In genomic region chr1:38334206-38334605, GRCm38 (mm10) we compare ENCODE assay signal across 8 mouse cellular contexts.
DNase-seq lines count a peak whose midpoint lies in the region; ATAC-seq and TF ChIP-seq lines count a peak whose summit lies in the region.

No protein-coding gene starts in this region.

- H3K4me1 ChIP-seq in heart, embryonic 12.5 days (replicated peaks): peaks cover 5% of the 10 kb centered on the region

- TF ChIP-seq CTCF in brain, embryonic 14.5 days (IDR thresholded peaks at IDR 0.05; ENCODE audit: borderline replicate concordance, extremely low read depth, insufficient read depth, insufficient read length): no peak
- TF ChIP-seq CTCF in gastrocnemius, adult 2 months (IDR thresholded peaks at IDR 0.05): no peak

- DNase-seq in heart, adult 11 months: peak; percentile 87
- DNase-seq in brain, embryonic 14.5 days (ENCODE audit: low read depth): peak; percentile 73
- peak; percentile 71 for DNase-seq in gastrocnemius, adult 2 months
- DNase-seq in left cerebral cortex, postnatal 4 days: peak; percentile 77
- no peak for DNase-seq in thymus, postnatal 10 days (ENCODE audit: low spot score in 2 of 2)
- DNase-seq in embryo, embryonic 10 days (ENCODE audit: low spot score): no peak
- DNase-seq in embryo, embryonic 9.5 days (ENCODE audit: extremely low spot score): no peak

- no peak overlapping the region for H3K4me3 ChIP-seq in heart, embryonic 12.5 days
- peak overlapping the region; percentile 46 for H3K4me3 ChIP-seq in gastrocnemius, adult 2 months

- no peak overlapping the region for H3K9ac ChIP-seq in heart, embryonic 12.5 days

- H3K36me3 ChIP-seq in heart, embryonic 12.5 days: no peaks in the 10 kb centered on the region

- intact Hi-C loops in gastrocnemius, adult 2 months (cut with DNase I): no loop called here
- intact Hi-C loops in left cerebral cortex, postnatal 4 days (cut with DNase I): no loop called here

- H3K27ac ChIP-seq in heart, embryonic 12.5 days (ENCODE audit: poor library complexity, severe bottlenecking): no peak overlapping the region
- H3K27ac ChIP-seq in gastrocnemius, adult 2 months: peak overlapping the region; percentile 79

- H3K4me2 ChIP-seq in heart, embryonic 12.5 days: no peak overlapping the region

- WGBS in heart, embryonic 12.5 days: 74% methylated on average over 7 of the region's 7 CpGs

- no peaks in the 10 kb centered on the region for H3K9me3 ChIP-seq in heart, embryonic 12.5 days (replicated peaks)

- H3K27me3 ChIP-seq in heart, embryonic 12.5 days (replicated peaks): no peaks in the 10 kb centered on the region

- no peak for ATAC-seq in heart, embryonic 12.5 days (ENCODE audit: insufficient number of reproducible peaks, low FRiP score)

- TF ChIP-seq POLR2A in brain, embryonic 14.5 days (IDR thresholded peaks at IDR 0.05; ENCODE audit: borderline replicate concordance, extremely low read depth, insufficient read depth, insufficient read length, poor library complexity, severe bottlenecking): no peak

Comparison
In these comparisons a context has a peak if more than half of its experiments do, and no peak if none do; other contexts are left out.
1. DNase-seq: peak in heart, adult 11 months (single experiment), brain, embryonic 14.5 days (single experiment), gastrocnemius, adult 2 months (single experiment) and left cerebral cortex, postnatal 4 days (single experiment); none in thymus, postnatal 10 days (0 of 2), embryo, embryonic 10 days (single experiment) and embryo, embryonic 9.5 days (single experiment).